Mouse (Mus musculus) heart, postnatal 0 days (tissue): ENCODE measurements at regions not wholly inside any gene's neighbourhood (a gene's known extent, or its start where the extent isn't known, plus 50 kb on each side); places are given as distances from the start of the nearest gene placed in this dataset.

ENCODE experiments used
- ATAC-seq: fragments of 200-750 bp; cut with Nextera tagmentation; 2 replicates; pipeline ENCODE4 v1.8.0; 2017; ENCODE audit warnings: low read depth, moderate number of reproducible peaks, moderate library complexity; ENCODE audit not compliant: insufficient read depth
- DNase-seq: peaks from one replicate; pipeline ENCODE4 v3.0.0-alpha.2; 2016; ENCODE audit warnings: low spot score
- H3K27ac ChIP-seq: fragments of 300-500 bp; sonication (generic); 2 replicates; pipeline ENCODE4 v1.5.1; 2014; ENCODE audit warnings: low read depth, mild to moderate bottlenecking
- H3K27me3 ChIP-seq: fragments of 300-500 bp; sonication (generic); 2 replicates; pipeline ENCODE4 v1.6.1; 2014; ENCODE audit warnings: low read length, mixed read lengths; ENCODE audit not compliant: control insufficient read depth, insufficient read depth
- H3K36me3 ChIP-seq: fragments of 300-500 bp; sonication (generic); replicated peaks from 2 replicates; pipeline ENCODE4 v1.6.1; 2014; ENCODE audit warnings: low read length, mixed read lengths; ENCODE audit not compliant: control insufficient read depth, insufficient read depth
- H3K4me1 ChIP-seq: fragments of 300-500 bp; sonication (generic); 2 replicates; pipeline ENCODE4 v1.6.1; 2014; ENCODE audit warnings: antibody characterized with exemption; ENCODE audit not compliant: control insufficient read depth, insufficient read depth
- H3K4me2 ChIP-seq: fragments of 300-500 bp; sonication (generic); 2 replicates; pipeline ENCODE4 v1.6.1; 2014; ENCODE audit warnings: low read depth, mild to moderate bottlenecking, low read length, moderate library complexity
- H3K4me3 ChIP-seq: fragments of 300-500 bp; sonication (generic); 2 replicates; pipeline ENCODE4 v1.5.1; 2014; ENCODE audit warnings: low read depth, low read length
- H3K9ac ChIP-seq: fragments of 300-500 bp; sonication (generic); replicated peaks from 2 replicates; pipeline ENCODE4 v1.6.1; 2014; ENCODE audit warnings: low read depth, low read length, mixed read lengths
- H3K9me3 ChIP-seq: fragments of 300-500 bp; sonication (generic); replicated peaks from 2 replicates; pipeline ENCODE4 v1.6.1; 2016; ENCODE audit warnings: low read length; ENCODE audit not compliant: control insufficient read depth
- CTCF ChIP-seq: IDR thresholded peaks from 2 replicates; pipeline ENCODE4 v1.5.1; 2016; ENCODE audit warnings: antibody characterized with exemption, control low read depth, low read depth
- EP300 ChIP-seq: IDR thresholded peaks from 2 replicates; pipeline ENCODE4 v1.6.1; 2016; ENCODE audit warnings: antibody characterized with exemption, low read depth
- WGBS: fragments of 180-500 bp; shearing (Covaris S2); extraction: QIAGEN DNeasy Blood & Tissue Kit; methylation state at CpG from one replicate; pipeline ENCODE4 v1.1.7; 2014; 5-methylcytosine and 5-hydroxymethylcytosine counted together

DNA sequence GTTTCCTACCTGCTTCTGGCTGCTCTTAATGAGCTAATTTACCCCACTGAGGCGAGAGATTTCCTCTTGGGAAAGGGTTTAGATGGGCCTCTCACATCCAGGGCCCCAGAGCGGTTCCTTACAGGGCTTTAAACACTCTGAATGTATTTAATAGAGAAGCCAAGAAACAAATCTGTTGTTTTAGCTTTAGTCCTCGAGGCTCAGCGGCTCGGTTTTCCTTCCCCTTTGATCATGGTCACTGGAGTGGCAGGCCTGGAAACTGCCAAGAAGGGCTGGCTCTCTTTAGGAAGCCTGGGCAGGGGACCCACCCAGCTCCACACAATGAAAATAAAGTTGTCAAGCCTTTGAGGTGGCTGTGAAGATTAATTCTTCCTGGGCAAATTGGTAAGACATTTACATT is 127.5 kb upstream of the Jag1 start:
- no peak overlapping the region for H3K4me2 ChIP-seq
- TF ChIP-seq CTCF (no peak), EP300 (no peak)
- no peak overlapping the region for H3K27ac ChIP-seq
- H3K4me1 ChIP-seq, result no peaks in the 10 kb centered on the region
- no peaks in the 10 kb centered on the region for H3K27me3 ChIP-seq
- ATAC-seq (no peak), DNase-seq (no peak)
- H3K36me3 ChIP-seq, result no peaks in the 10 kb centered on the region
- no peaks in the 10 kb centered on the region for H3K9me3 ChIP-seq
- no peak overlapping the region for H3K9ac ChIP-seq
- 42% methylated on average over 5 of the region's 5 CpGs for WGBS
- H3K4me3 ChIP-seq, result no peak overlapping the region

GRCm38 (mm10) chr2:137236961-137237360 is 120.5 kb upstream of the Jag1 start:
- Histone ChIP-seq H3K4me3 (no peak overlapping the region), H3K9me3 (no peaks in the 10 kb centered on the region), H3K36me3 (no peaks in the 10 kb centered on the region), H3K4me2 (no peak overlapping the region), H3K4me1 (no peaks in the 10 kb centered on the region), H3K9ac (no peak overlapping the region), H3K27me3 (no peaks in the 10 kb centered on the region), H3K27ac (no peak overlapping the region)
- 54% methylated on average over 3 of the region's 3 CpGs for WGBS
- DNase-seq (no peak), ATAC-seq (no peak)
- TF ChIP-seq CTCF (no peak), EP300 (no peak)

DNA sequence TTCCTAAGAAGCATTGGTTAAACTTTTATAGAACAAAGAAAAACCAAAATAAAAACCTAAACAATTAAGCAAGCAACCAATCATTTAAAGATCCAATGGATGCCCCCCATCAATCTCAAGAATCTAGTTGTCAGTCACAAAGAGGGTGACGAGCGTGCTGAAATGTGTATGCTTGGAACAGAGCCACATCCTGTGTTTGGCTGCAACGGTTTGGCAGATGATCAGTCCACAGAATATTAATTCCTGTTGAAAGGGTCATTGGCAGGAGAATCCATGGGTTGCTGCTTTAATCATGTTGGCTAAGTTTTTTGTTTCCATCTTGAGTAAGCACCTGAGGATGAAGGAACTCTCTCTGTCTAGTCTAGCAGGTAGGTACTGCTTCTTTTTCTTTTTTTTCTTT is 117.5 kb upstream of the Jag1 start:
- Histone ChIP-seq H3K4me1 (no peaks in the 10 kb centered on the region), H3K27me3 (no peaks in the 10 kb centered on the region), H3K9ac (no peak overlapping the region), H3K4me3 (no peak overlapping the region), H3K4me2 (no peak overlapping the region), H3K9me3 (no peaks in the 10 kb centered on the region), H3K36me3 (no peaks in the 10 kb centered on the region), H3K27ac (no peak overlapping the region)
- no peak for DNase-seq
- WGBS, result 58% methylated on average over 3 of the region's 3 CpGs
- TF ChIP-seq EP300, result no peak
- no peak for TF ChIP-seq CTCF
- no peak for ATAC-seq

DNA sequence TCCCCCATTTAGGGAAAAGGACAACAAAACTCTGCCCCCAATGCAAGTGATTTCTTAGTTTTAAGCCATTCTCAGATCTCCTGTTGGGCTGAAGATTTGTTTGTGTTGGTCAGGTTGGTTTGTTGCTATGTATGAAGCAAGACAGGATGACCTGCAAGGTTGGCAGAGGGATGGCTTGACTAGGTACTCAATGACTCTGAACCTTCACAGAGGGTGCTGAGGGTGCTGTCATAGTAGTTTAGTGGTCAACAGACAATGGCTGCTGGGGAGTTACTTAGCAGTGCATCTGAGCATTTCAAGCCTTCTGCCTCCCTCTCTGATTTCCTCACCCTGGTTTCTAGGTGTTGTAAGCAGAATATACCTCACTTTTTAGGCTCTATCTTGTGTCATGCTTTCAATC is 114.7 kb upstream of the Jag1 start:
- no peak for DNase-seq
- no peak overlapping the region for H3K9ac ChIP-seq
- no peak for ATAC-seq
- no peak overlapping the region for H3K4me3 ChIP-seq
- no peaks in the 10 kb centered on the region for H3K9me3 ChIP-seq
- no peaks in the 10 kb centered on the region for H3K36me3 ChIP-seq
- no peak overlapping the region for H3K27ac ChIP-seq
- H3K27me3 ChIP-seq, result no peaks in the 10 kb centered on the region
- TF ChIP-seq EP300 (no peak), CTCF (no peak)
- H3K4me1 ChIP-seq, result no peaks in the 10 kb centered on the region
- no peak overlapping the region for H3K4me2 ChIP-seq

- ATAC-seq (no peak), DNase-seq (no peak)
- H3K27ac ChIP-seq, result no peak overlapping the region
- H3K4me2 ChIP-seq, result no peak overlapping the region
- TF ChIP-seq EP300 (no peak), CTCF (no peak)
- H3K9me3 ChIP-seq, result no peaks in the 10 kb centered on the region
- 81% methylated on average over 1 of the region's 1 CpGs for WGBS
- no peaks in the 10 kb centered on the region for H3K27me3 ChIP-seq
- H3K9ac ChIP-seq, result no peak overlapping the region
- H3K4me3 ChIP-seq, result no peak overlapping the region
- no peaks in the 10 kb centered on the region for H3K36me3 ChIP-seq
- H3K4me1 ChIP-seq, result no peaks in the 10 kb centered on the region
Observed at GRCm38 (mm10) chr2:137229422-137230069, 113.1 kb upstream of the Jag1 start.

DNA sequence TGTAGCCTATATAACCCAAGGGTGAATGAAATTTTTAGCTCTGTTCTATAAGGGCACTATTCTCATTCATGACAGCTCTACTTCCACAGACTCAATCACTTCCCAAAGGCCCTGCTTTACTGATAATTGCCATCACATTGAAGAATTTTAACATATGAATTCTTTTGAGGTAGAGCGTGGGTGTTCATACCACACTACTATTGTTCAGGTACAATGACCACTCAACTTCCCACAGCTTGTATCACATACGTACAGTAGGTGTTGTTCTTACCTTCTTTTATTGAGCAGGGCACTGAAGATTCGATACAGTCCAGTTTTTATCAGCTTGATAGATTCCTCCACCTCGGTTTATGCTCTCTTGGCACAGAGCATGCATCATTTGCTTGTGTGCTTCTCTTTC is 111.1 kb upstream of the Jag1 start:
- DNase-seq, result no peak
- Histone ChIP-seq H3K27me3 (no peaks in the 10 kb centered on the region), H3K36me3 (no peaks in the 10 kb centered on the region), H3K4me3 (no peak overlapping the region), H3K27ac (no peak overlapping the region), H3K9me3 (no peaks in the 10 kb centered on the region), H3K4me1 (no peaks in the 10 kb centered on the region), H3K4me2 (no peak overlapping the region), H3K9ac (no peak overlapping the region)
- no peak for ATAC-seq
- 81% methylated on average over 4 of the region's 4 CpGs for WGBS
- no peak for TF ChIP-seq CTCF
- TF ChIP-seq EP300, result no peak
